Mouse (Mus musculus) MEL (cell line): Measurements from ENCODE around the gene Pbx3. TPM values are rescaled to one million over a fixed set of nuclear protein-coding genes. Genes with fewer than 3 reads are reported as not detected.

Source experiments
- DNase-seq: peaks from one replicate; pipeline ENCODE4 v3.0.0; 2011; ENCODE audit warnings: low read depth, low spot score
- H3K27ac ChIP-seq: 2 replicates; pipeline ENCODE4 v1.5.1; 2012; ENCODE audit warnings: low read depth, mild to moderate bottlenecking, control low read depth, low read length, moderate library complexity; ENCODE audit not compliant: control insufficient read depth
- H3K27me3 ChIP-seq, 2 experiments: fragments of 150-350 bp in 1 of 2; sonication (generic) in 1 of 2; 2 replicates each; pipeline ENCODE4 v1.6.1; 2012; ENCODE audit warnings: low read length in 2 of 2, mild to moderate bottlenecking in 2 of 2, improper control_type of control experiment in 1 of 2, moderate library complexity in 1 of 2; ENCODE audit not compliant: insufficient read depth in 2 of 2, control insufficient read depth in 1 of 2
- H3K36me3 ChIP-seq, 2 experiments: 2 replicates each; pipeline ENCODE4 v1.6.1; 2012 to 2014; ENCODE audit warnings: low read length in 2 of 2, improper control_type of control experiment in 1 of 2, inconsistent platforms in 1 of 2, mild to moderate bottlenecking in 1 of 2; ENCODE audit not compliant: insufficient read depth in 2 of 2, control insufficient read depth in 1 of 2
- H3K4me1 ChIP-seq, 2 experiments: fragments of 150-350 bp in 1 of 2; sonication (generic) in 1 of 2; 2 replicates each; pipeline ENCODE4 v1.6.1; 2012; ENCODE audit warnings: low read length in 2 of 2, improper control_type of control experiment in 1 of 2, mild to moderate bottlenecking in 1 of 2; ENCODE audit not compliant: insufficient read depth in 2 of 2, control insufficient read depth in 1 of 2
- H3K4me3 ChIP-seq, 2 experiments: fragments of 150-350 bp in 1 of 2; sonication (generic) in 1 of 2; 2 replicates each; pipeline ENCODE4 v1.5.1; 2012; ENCODE audit warnings: low read depth in 2 of 2, low read length in 2 of 2, mild to moderate bottlenecking in 2 of 2, moderate library complexity in 2 of 2, control low read depth in 1 of 2, improper control_type of control experiment in 1 of 2; ENCODE audit not compliant: control insufficient read depth in 1 of 2, insufficient read depth in 1 of 2
- H3K79me2 ChIP-seq: 2 replicates; pipeline ENCODE4 v1.6.1; 2012; ENCODE audit warnings: mild to moderate bottlenecking, low read length, moderate library complexity; ENCODE audit not compliant: control insufficient read depth, poor library complexity, insufficient read depth
- H3K9ac ChIP-seq: 2 replicates; pipeline ENCODE4 v1.6.1; 2012; ENCODE audit warnings: low read depth, mild to moderate bottlenecking, control low read depth, low read length, moderate library complexity; ENCODE audit not compliant: control insufficient read depth, poor library complexity, severe bottlenecking
- H3K9me3 ChIP-seq: fragments of 150-350 bp; sonication (generic); replicated peaks from 2 replicates; pipeline ENCODE4 v1.6.1; 2012; ENCODE audit warnings: mild to moderate bottlenecking, low read length, improper control_type of control experiment, moderate library complexity; ENCODE audit not compliant: insufficient read depth
- BHLHE40 ChIP-seq: IDR thresholded peaks from 2 replicates; pipeline ENCODE4 v1.6.1; 2012; ENCODE audit warnings: low read depth, mild to moderate bottlenecking, inconsistent platforms, low read length, improper control_type of control experiment, borderline replicate concordance
- CHD1 ChIP-seq: IDR thresholded peaks from 2 replicates; pipeline ENCODE4 v1.6.1; 2012; ENCODE audit warnings: low read depth, mild to moderate bottlenecking, inconsistent platforms, low read length, improper control_type of control experiment
- CHD2 ChIP-seq: IDR thresholded peaks from 2 replicates; pipeline ENCODE4 v1.6.1; 2011; ENCODE audit warnings: low read length, improper control_type of control experiment
- CTCF ChIP-seq, 3 experiments: IDR thresholded peaks in 2 of 3; conservative IDR thresholded peaks in 1 of 3; 2 replicates each; pipeline ENCODE4 v1.5.1; 2011 to 2012; ENCODE audit warnings: low read length in 3 of 3, low read depth in 2 of 3, mild to moderate bottlenecking in 2 of 3, improper control_type of control experiment in 1 of 3, inconsistent platforms in 1 of 3, mixed read lengths in 1 of 3, moderate library complexity in 1 of 3; ENCODE audit not compliant: control insufficient read depth in 1 of 3, insufficient read depth in 1 of 3, poor library complexity in 1 of 3, severe bottlenecking in 1 of 3
- E2F4 ChIP-seq: IDR thresholded peaks from 2 replicates; pipeline ENCODE4 v1.6.1; 2011; ENCODE audit warnings: low read depth, low read length, improper control_type of control experiment, borderline replicate concordance
- EP300 ChIP-seq, 2 experiments: IDR thresholded peaks; 2 replicates each; pipeline ENCODE4 v1.6.1; 2011; ENCODE audit warnings: improper control_type of control experiment in 2 of 2, low read length in 2 of 2, low read depth in 1 of 2, mild to moderate bottlenecking in 1 of 2
- GATA1 ChIP-seq: IDR thresholded peaks from 2 replicates; pipeline ENCODE4 v1.6.1; 2011; ENCODE audit warnings: low read depth, low read length, improper control_type of control experiment
- JUND ChIP-seq: IDR thresholded peaks from 2 replicates; pipeline ENCODE4 v1.6.1; 2011; ENCODE audit warnings: low read depth, mild to moderate bottlenecking, improper control_type of control experiment, low read length
- KAT2A ChIP-seq: conservative IDR thresholded peaks from 2 replicates; pipeline ENCODE4 v1.6.1; 2012; ENCODE audit warnings: low read depth, low read length, improper control_type of control experiment, inconsistent platforms
- MAX ChIP-seq: IDR thresholded peaks from 2 replicates; pipeline ENCODE4 v1.6.1; 2011; ENCODE audit warnings: low read length, improper control_type of control experiment
- MAZ ChIP-seq: IDR thresholded peaks from 2 replicates; pipeline ENCODE4 v1.6.1; 2012; ENCODE audit warnings: low read depth, mild to moderate bottlenecking, inconsistent platforms, low read length, improper control_type of control experiment
- MXI1 ChIP-seq: IDR thresholded peaks from 2 replicates; pipeline ENCODE4 v1.6.1; 2011; ENCODE audit warnings: mild to moderate bottlenecking, low read depth, low read length, improper control_type of control experiment
- MYB ChIP-seq: IDR thresholded peaks from 2 replicates; pipeline ENCODE4 v1.6.1; 2011; ENCODE audit warnings: mild to moderate bottlenecking, low read depth, low read length, improper control_type of control experiment
- NELFE ChIP-seq: IDR thresholded peaks from 2 replicates; pipeline ENCODE4 v1.6.1; 2011; ENCODE audit warnings: low read depth, low read length, improper control_type of control experiment
- NRF1 ChIP-seq: IDR thresholded peaks from 2 replicates; pipeline ENCODE4 v1.6.1; 2014; ENCODE audit warnings: low read depth, mild to moderate bottlenecking, inconsistent platforms, low read length, improper control_type of control experiment, moderate library complexity; ENCODE audit not compliant: poor library complexity, insufficient read depth, severe bottlenecking
- POLR2A ChIP-seq, 2 experiments: IDR thresholded peaks; 2 replicates each; pipeline ENCODE4 v1.6.1; 2011 to 2012; ENCODE audit warnings: low read length in 2 of 2, mild to moderate bottlenecking in 2 of 2, control low read depth in 1 of 2, improper control_type of control experiment in 1 of 2, low read depth in 1 of 2, moderate library complexity in 1 of 2; ENCODE audit not compliant: control insufficient read depth in 1 of 2, insufficient read depth in 1 of 2, poor library complexity in 1 of 2
- POLR2AphosphoS2 ChIP-seq: IDR thresholded peaks from 2 replicates; pipeline ENCODE4 v1.6.1; 2011; ENCODE audit warnings: low read length, improper control_type of control experiment
- RAD21 ChIP-seq: IDR thresholded peaks from 2 replicates; pipeline ENCODE4 v1.6.1; 2011; ENCODE audit warnings: mild to moderate bottlenecking, low read depth, low read length, improper control_type of control experiment
- SMC3 ChIP-seq: IDR thresholded peaks from 2 replicates; pipeline ENCODE4 v1.6.1; 2011; ENCODE audit warnings: low read depth, low read length, improper control_type of control experiment
- TBP ChIP-seq: IDR thresholded peaks from 2 replicates; pipeline ENCODE4 v1.8.0; 2011; ENCODE audit warnings: low read depth, low read length, improper control_type of control experiment
- UBTF ChIP-seq: IDR thresholded peaks from 2 replicates; pipeline ENCODE4 v1.6.1; 2012; ENCODE audit warnings: low read depth, mild to moderate bottlenecking, inconsistent platforms, low read length, improper control_type of control experiment, moderate library complexity, borderline replicate concordance; ENCODE audit not compliant: insufficient read depth
- USF2 ChIP-seq, 2 experiments: IDR thresholded peaks; 2 replicates each; pipeline ENCODE4 v1.6.1; 2011 to 2012; ENCODE audit warnings: improper control_type of control experiment in 2 of 2, low read length in 2 of 2, borderline replicate concordance in 1 of 2, inconsistent platforms in 1 of 2, low read depth in 1 of 2, mild to moderate bottlenecking in 1 of 2; ENCODE audit not compliant: insufficient read depth in 1 of 2
- ZC3H11A ChIP-seq: IDR thresholded peaks from 2 replicates; pipeline ENCODE4 v1.6.1; 2012; ENCODE audit warnings: low read depth, mild to moderate bottlenecking, inconsistent platforms, low read length, improper control_type of control experiment
- ZKSCAN1 ChIP-seq: IDR thresholded peaks from 2 replicates; pipeline ENCODE4 v1.6.1; 2012; ENCODE audit warnings: low read depth, mild to moderate bottlenecking, inconsistent platforms, low read length, improper control_type of control experiment, moderate library complexity
- ZMIZ1 ChIP-seq: IDR thresholded peaks from 2 replicates; pipeline ENCODE4 v1.6.1; 2012; ENCODE audit warnings: low read depth, mild to moderate bottlenecking, inconsistent platforms, low read length, improper control_type of control experiment, moderate library complexity
- ZNF384 ChIP-seq: IDR thresholded peaks from 2 replicates; pipeline ENCODE4 v1.6.1; 2012; ENCODE audit warnings: low read depth, mild to moderate bottlenecking, inconsistent platforms, low read length, improper control_type of control experiment
- polyA plus RNA-seq, 2 experiments: library from polyadenylated mRNA; stranded (reverse) in 1 of 2; unstranded in 1 of 2; fragments of >175 nt in 1 of 2; fragments of >200 nt in 1 of 2; gene quantifications; 2 replicates each; pipeline versions ENCODE4 v1.2.1 to v1.2.4; 2012; ENCODE audit warnings: low replicate concordance in 2 of 2, low read depth in 1 of 2; ENCODE audit not compliant: insufficient read length in 2 of 2, insufficient read depth in 1 of 2, missing spikeins in 1 of 2
- total RNA-seq: library from RNA; depleted of rRNA; stranded (reverse); fragments of 300-350 nt; gene quantifications from 2 replicates; pipeline ENCODE4 v1.2.3, GENCODE M21; 2012

Gene Pbx3
- total and polyA plus RNA-seq, 3 experiments, result 10.1 to 22.4 TPM; not detected in 1

- H3K36me3 ChIP-seq, result peaks cover 0 to 9% of the 10 kb centered on the region in 2 experiments; a peak in 2 of 4 replicates
- DNase-seq, result no peak
- H3K9me3 ChIP-seq, result no peaks in the 10 kb centered on the region
- no peak overlapping the region for H3K4me3 ChIP-seq
- H3K27me3 ChIP-seq, result no peaks in the 10 kb centered on the region
- no peak overlapping the region for H3K9ac ChIP-seq
- peaks cover 0 to 4% of the 10 kb centered on the region in 2 experiments; a peak in 1 of 4 replicates for H3K4me1 ChIP-seq
- no peaks in the 10 kb centered on the region; the same call in 1 of the 2 replicates for H3K79me2 ChIP-seq
- H3K27ac ChIP-seq, result no peak overlapping the region
- TF ChIP-seq POLR2AphosphoS2 (no peak), MAZ (no peak), CHD2 (no peak), MYB (no peak), NRF1 (no peak), E2F4 (no peak), ZKSCAN1 (no peak), CTCF (IDR thresholded peaks at IDR 0.05 in 2 of 3, conservative IDR thresholded peaks at IDR 0.05 in 1 of 3; ENCODE audit: control insufficient read depth in 1 of 3, insufficient read depth in 1 of 3, low read depth in 2 of 3, low read length in 3 of 3, poor library complexity in 1 of 3, severe bottlenecking in 1 of 3) (no peak), MAX (no peak), UBTF (no peak), POLR2A (IDR thresholded peaks at IDR 0.05; ENCODE audit: control insufficient read depth in 1 of 2, insufficient read depth in 1 of 2, low read depth in 1 of 2, low read length in 2 of 2, poor library complexity in 1 of 2) (no peak), RAD21 (no peak), BHLHE40 (no peak), ZMIZ1 (no peak)
- TF ChIP-seq, all 39 proteins: peak for 0
These were observed 122.8 kb downstream of the Pbx3 start for GRCm38 (mm10) chr2:34249961-34250658.

DNA sequence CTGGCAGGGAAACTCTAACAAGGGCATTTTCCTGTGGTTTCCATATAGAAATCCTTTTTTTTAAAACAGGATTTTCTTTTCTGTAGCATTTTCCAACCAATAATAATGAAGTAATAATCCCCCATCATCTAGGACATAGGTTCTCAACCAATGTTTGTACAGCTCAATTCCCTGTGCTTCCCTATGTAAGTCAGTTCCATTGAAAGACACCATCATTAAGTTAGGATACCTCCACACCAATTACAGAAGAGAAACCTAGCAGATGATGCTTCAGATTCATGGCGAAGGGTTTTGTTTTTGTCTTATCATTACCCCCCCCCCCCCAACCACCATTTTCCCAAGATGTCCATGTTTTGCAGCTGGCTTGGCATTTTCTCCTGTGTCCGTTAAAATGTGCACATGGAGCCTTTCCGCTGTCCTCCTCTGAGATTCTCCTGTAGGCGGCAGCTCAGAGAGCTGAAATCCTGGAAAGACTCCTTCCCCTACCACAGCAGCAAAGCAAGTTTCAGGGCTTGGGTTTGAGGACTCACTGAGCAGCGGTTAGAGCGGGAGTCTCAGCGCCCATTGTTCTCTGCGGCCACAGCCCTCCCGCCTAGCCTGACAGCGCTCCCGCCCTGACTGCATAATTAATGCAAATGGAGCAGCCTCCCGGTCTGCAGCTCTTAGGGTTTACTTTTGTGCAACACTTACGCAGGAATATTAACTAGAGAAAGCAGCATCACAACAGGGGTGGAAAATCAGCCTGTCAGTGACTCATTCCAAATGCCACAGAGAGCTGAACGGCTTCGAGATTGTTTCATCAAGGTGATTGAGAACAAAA is 123.6 kb downstream of the Pbx3 start:
- H3K27me3 ChIP-seq, result no peaks in the 10 kb centered on the region
- TF ChIP-seq CHD2 (no peak), KAT2A (no peak), ZNF384 (no peak), NELFE (no peak), EP300 (IDR thresholded peaks at IDR 0.05; ENCODE audit: low read depth in 1 of 2, low read length in 2 of 2) (no peak), MYB (no peak), CHD1 (no peak), ZC3H11A (no peak), TBP (no peak), JUND (no peak), MXI1 (no peak), MAZ (no peak), USF2 (IDR thresholded peaks at IDR 0.05; ENCODE audit: borderline replicate concordance in 1 of 2, insufficient read depth in 1 of 2, low read depth in 1 of 2, low read length in 2 of 2) (no peak), CTCF (IDR thresholded peaks at IDR 0.05 in 2 of 3, conservative IDR thresholded peaks at IDR 0.05 in 1 of 3; ENCODE audit: control insufficient read depth in 1 of 3, insufficient read depth in 1 of 3, low read depth in 2 of 3, low read length in 3 of 3, poor library complexity in 1 of 3, severe bottlenecking in 1 of 3) (no peak), ZKSCAN1 (no peak), POLR2A (IDR thresholded peaks at IDR 0.05; ENCODE audit: control insufficient read depth in 1 of 2, insufficient read depth in 1 of 2, low read depth in 1 of 2, low read length in 2 of 2, poor library complexity in 1 of 2) (no peak), UBTF (no peak), NRF1 (no peak), GATA1 (no peak), SMC3 (no peak)
- TF ChIP-seq, all 39 proteins: peak for 0
- Histone ChIP-seq H3K27ac (no peak overlapping the region), H3K36me3 (peaks cover 0 to 9% of the 10 kb centered on the region in 2 experiments; a peak in 2 of 4 replicates), H3K9me3 (no peaks in the 10 kb centered on the region), H3K4me1 (peaks cover 0 to 4% of the 10 kb centered on the region in 2 experiments; a peak in 1 of 4 replicates), H3K9ac (no peak overlapping the region), H3K79me2 (no peaks in the 10 kb centered on the region), H3K4me3 (no peak overlapping the region)
- DNase-seq, result no peak
